In the genomic region with DNA sequence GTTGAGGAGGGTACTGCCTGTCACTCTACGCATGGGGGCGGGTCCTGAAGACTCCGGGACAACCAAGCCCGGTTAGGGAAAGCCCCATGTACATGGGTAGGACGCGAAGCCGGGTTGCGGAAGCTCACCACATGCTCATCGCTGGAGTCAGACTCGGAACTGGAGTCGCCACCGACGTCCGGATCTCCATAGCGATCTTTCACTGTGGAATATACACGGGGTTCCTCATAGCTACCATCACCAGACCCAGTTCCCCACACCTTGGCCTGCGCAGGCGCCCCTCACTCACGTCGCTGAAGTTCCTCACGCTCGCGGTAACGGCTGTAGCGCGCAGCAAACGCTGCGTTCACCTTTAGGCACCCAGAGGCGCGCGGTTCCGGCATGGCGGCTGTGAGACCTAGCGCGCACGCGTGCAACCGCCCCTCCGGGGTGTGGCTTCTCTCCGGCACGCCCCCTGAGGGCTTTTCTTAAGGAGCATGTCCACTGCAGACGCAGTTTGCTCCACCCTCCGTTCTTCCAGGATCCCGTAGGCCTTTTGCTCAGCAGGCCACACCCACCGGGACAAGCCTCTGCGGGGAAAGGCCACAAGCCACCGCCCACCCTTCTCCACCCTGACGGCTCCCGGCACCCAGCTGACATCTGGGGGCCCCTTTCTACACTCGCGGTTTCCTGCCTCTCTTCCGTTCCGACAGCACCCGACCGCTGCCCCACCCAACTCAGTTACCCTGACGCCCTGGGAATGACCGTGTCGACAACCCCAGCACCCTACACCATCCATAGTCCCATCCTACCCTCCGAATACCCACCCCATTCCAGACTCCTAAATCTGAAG, we compare ENCODE assay signal across 8 mouse cellular contexts. TPM values are rescaled to one million over a fixed set of nuclear protein-coding genes. Genes with fewer than 3 reads are reported as not detected.
DNase-seq lines count a peak whose midpoint lies in the region; ATAC-seq and TF ChIP-seq lines count a peak whose summit lies in the region.

A gene (minus strand): TSS at position 399 of the 832 bp plus-strand sequence.

- H3K9me3 ChIP-seq in ES-Bruce4 (replicated peaks; ENCODE audit: control insufficient read depth, insufficient read depth, low read length, poor library complexity, severe bottlenecking): no peaks in the 10 kb centered on the region
- H3K9me3 ChIP-seq in forebrain, embryonic 13.5 days (replicated peaks): no peaks in the 10 kb centered on the region
- no peaks in the 10 kb centered on the region for H3K9me3 ChIP-seq in liver, postnatal 0 days (ENCODE audit: low read length)
- H3K9me3 ChIP-seq in neural tube, embryonic 14.5 days (ENCODE audit: control insufficient read depth, low read length): no peaks in the 10 kb centered on the region

- peaks cover 27% of the 10 kb centered on the region for H3K36me3 ChIP-seq in ES-Bruce4 (ENCODE audit: control insufficient read depth, insufficient read depth, low read length, poor library complexity, severe bottlenecking)
- peaks cover 29% of the 10 kb centered on the region for H3K36me3 ChIP-seq in forebrain, embryonic 13.5 days (ENCODE audit: poor library complexity, severe bottlenecking)
- H3K36me3 ChIP-seq in liver, postnatal 0 days (replicated peaks; ENCODE audit: insufficient read depth, low read length): peaks cover 29% of the 10 kb centered on the region
- H3K36me3 ChIP-seq in neural tube, embryonic 14.5 days (ENCODE audit: control insufficient read depth, insufficient read depth, low read length): peaks cover 16% of the 10 kb centered on the region; the same call in 1 of the 2 replicates

- WGBS in forebrain, embryonic 13.5 days: under 1% methylated on average over 59 of the region's 59 CpGs
- WGBS in large intestine, adult 2 months: under 1% methylated on average over 59 of the region's 59 CpGs
- under 1% methylated on average over 59 of the region's 59 CpGs for WGBS in liver, postnatal 0 days (ENCODE audit: insufficient replicate concordance)
- WGBS in neural tube, embryonic 14.5 days: under 1% methylated on average over 59 of the region's 59 CpGs

- intact Hi-C loops in heart, postnatal 10 days (cut with DNase I): loop anchor here (2.0 kb wide), 1 partner anchor 19 kb away; no protein-coding TSS in a partner anchor

- TF ChIP-seq CTCF in ES-Bruce4 (IDR thresholded peaks at IDR 0.05; ENCODE audit: low read depth, low read length): no peak
- no peak for TF ChIP-seq CTCF in liver, postnatal 0 days (IDR thresholded peaks at IDR 0.05; ENCODE audit: low read depth)

- peak; percentile 62; the same call in 1 of the 2 replicates for TF ChIP-seq EP300 in ES-Bruce4 (IDR thresholded peaks at IDR 0.05; ENCODE audit: insufficient read depth, low read depth, low read length)
- peak; percentile 61 for TF ChIP-seq EP300 in liver, postnatal 0 days (IDR thresholded peaks at IDR 0.05; ENCODE audit: low read depth)

- peak within 1 kb of the TSS; percentile 97 for H3K4me3 ChIP-seq in ES-Bruce4 (ENCODE audit: low read depth, low read length)
- H3K4me3 ChIP-seq in forebrain, embryonic 13.5 days: peak within 1 kb of the TSS; percentile 85
- peak within 1 kb of the TSS; percentile 81 for H3K4me3 ChIP-seq in liver, postnatal 0 days (ENCODE audit: low read depth, low read length)
- H3K4me3 ChIP-seq in neural tube, embryonic 14.5 days (ENCODE audit: low read depth, low read length): peak within 1 kb of the TSS; percentile 65

- TF ChIP-seq POLR2A in ES-Bruce4 (IDR thresholded peaks at IDR 0.05; ENCODE audit: insufficient read depth, low read length): peak; percentile 68

- peak within 1 kb of the TSS; percentile 20; the same call in 1 of the 2 replicates for H3K27ac ChIP-seq in ES-Bruce4 (ENCODE audit: insufficient read depth, low read length)
- peak within 1 kb of the TSS; percentile 83 for H3K27ac ChIP-seq in forebrain, embryonic 13.5 days
- H3K27ac ChIP-seq in liver, postnatal 0 days (ENCODE audit: low read depth): peak within 1 kb of the TSS; percentile 95
- peak within 1 kb of the TSS; percentile 78 for H3K27ac ChIP-seq in neural tube, embryonic 14.5 days (ENCODE audit: low read depth, low read length)

- peak; percentile 98 to 99 for DNase-seq in heart, postnatal 10 days
- DNase-seq in large intestine, adult 2 months (ENCODE audit: low read depth, low spot score): peak; percentile 97
- DNase-seq in liver, postnatal 0 days: peak; percentile 99
- DNase-seq in testis, postnatal 10 days (ENCODE audit: low spot score): peak; percentile 99

- peak within 1 kb of the TSS; percentile 87 for H3K4me2 ChIP-seq in forebrain, embryonic 13.5 days
- peak within 1 kb of the TSS; percentile 84 for H3K4me2 ChIP-seq in liver, postnatal 0 days (ENCODE audit: low read depth, low read length)
- H3K4me2 ChIP-seq in neural tube, embryonic 14.5 days (ENCODE audit: low read depth, low read length): peak within 1 kb of the TSS; percentile 84

- H3K27me3 ChIP-seq in ES-Bruce4 (ENCODE audit: control insufficient read depth, insufficient read depth, low read length, poor library complexity, severe bottlenecking): no peaks in the 10 kb centered on the region
- H3K27me3 ChIP-seq in forebrain, embryonic 13.5 days: no peaks in the 10 kb centered on the region
- no peaks in the 10 kb centered on the region for H3K27me3 ChIP-seq in liver, postnatal 0 days (ENCODE audit: insufficient read depth, low read length)
- no peaks in the 10 kb centered on the region for H3K27me3 ChIP-seq in neural tube, embryonic 14.5 days (ENCODE audit: control insufficient read depth, insufficient read depth, low read length)

- H3K9ac ChIP-seq in ES-Bruce4 (ENCODE audit: low read depth, poor library complexity, severe bottlenecking): peak within 1 kb of the TSS; percentile 67
- H3K9ac ChIP-seq in forebrain, embryonic 13.5 days: peak within 1 kb of the TSS; percentile 79
- H3K9ac ChIP-seq in liver, postnatal 0 days (replicated peaks): peak within 1 kb of the TSS; percentile 92
- H3K9ac ChIP-seq in neural tube, embryonic 14.5 days (replicated peaks; ENCODE audit: low read depth, low read length): peak within 1 kb of the TSS; percentile 60

- no peaks in the 10 kb centered on the region for H3K4me1 ChIP-seq in ES-Bruce4 (ENCODE audit: control insufficient read depth, insufficient read depth, low read length)
- H3K4me1 ChIP-seq in forebrain, embryonic 13.5 days: peaks cover 37% of the 10 kb centered on the region
- H3K4me1 ChIP-seq in liver, postnatal 0 days (ENCODE audit: insufficient read depth): peaks cover 29% of the 10 kb centered on the region
- H3K4me1 ChIP-seq in neural tube, embryonic 14.5 days (ENCODE audit: control insufficient read depth, insufficient read depth, low read length): peaks cover 26% of the 10 kb centered on the region

- ATAC-seq in cerebellum, adult (ENCODE audit: insufficient number of reproducible peaks, low FRiP score, low TSS enrichment): peak; percentile 78
- peak; percentile 78 for ATAC-seq in forebrain, embryonic 13.5 days
- ATAC-seq in liver, postnatal 0 days: peak; percentile 64
- ATAC-seq in neural tube, embryonic 14.5 days (ENCODE audit: low read depth): peak; percentile 74

RNA-seq across cellular contexts. Expression of the gene that starts here (rescaled TPM):
- polyA plus RNA-seq in ES-Bruce4 (2011; ENCODE audit: insufficient read depth, insufficient read length, low read depth, missing spikeins): 35.9 and 41.7 TPM in 2 replicates
- polyA plus RNA-seq in forebrain, embryonic 13.5 days (2015; fragmentation: Nextera tagmentation; extraction: Ambion mirVana): 15.4 and 20.1 TPM in 2 replicates
- total RNA-seq in heart, postnatal 10 days (2021): 10 to 100 TPM; 18.9 to 19.7 TPM
- polyA plus RNA-seq in large intestine, adult 2 months (2012; rRNA removed): 21.1 and 22.0 TPM in 2 replicates
- 4.7 and 5.3 TPM in 2 replicates for polyA plus RNA-seq in liver, postnatal 0 days (2015; fragmentation: Nextera tagmentation; extraction: Ambion mirVana)
- polyA plus RNA-seq in neural tube, embryonic 14.5 days (2014; fragmentation: Nextera tagmentation; extraction: Ambion mirVana): 14.2 and 16.4 TPM in 2 replicates

Comparison
In these comparisons a context has a peak if more than half of its experiments do, and no peak if none do; other contexts are left out.
1. Peak in every context shown above with its lines: DNase-seq, ATAC-seq, H3K4me3 ChIP-seq and H3K27ac ChIP-seq.
2. H3K27ac ChIP-seq: peak in every context shown above with its lines; median percentile 95 in liver, postnatal 0 days; 83 in forebrain, embryonic 13.5 days; 78 in neural tube, embryonic 14.5 days; 20 in ES-Bruce4.